Mouse (Mus musculus) left cerebral cortex, adult 11 months (tissue): ENCODE measurements around the gene Parp14.

ENCODE experiments used
- DNase-seq: peaks from one replicate; pipeline ENCODE4 v3.0.0; 2022; ENCODE audit warnings: low spot score

Parp14 gene

GRCm38 (mm10) chr16:35870581-35871047 is 730 bp downstream of the Parp14 start:
- DNase-seq, result no peak

GRCm38 (mm10) chr16:35869656-35870055 is 1.7 kb downstream of the Parp14 start:
- DNase-seq, result no peak

GRCm38 (mm10) chr16:35869126-35869525 is 2.2 kb downstream of the Parp14 start:
- DNase-seq, result no peak

- no peak for DNase-seq
Observed at GRCm38 (mm10) chr16:35867726-35868125, 3.6 kb downstream of the Parp14 start.

GRCm38 (mm10) chr16:35862057-35862456 is 9.3 kb downstream of the Parp14 start:
- no peak for DNase-seq

GRCm38 (mm10) chr16:35860236-35860635 is 11.1 kb downstream of the Parp14 start:
- no peak for DNase-seq

- DNase-seq, result no peak
Observed at GRCm38 (mm10) chr16:35856766-35857165, 14.6 kb downstream of the Parp14 start.

- DNase-seq, result no peak
Observed at GRCm38 (mm10) chr16:35855846-35856245, 15.5 kb downstream of the Parp14 start.

- no peak for DNase-seq
Observed at GRCm38 (mm10) chr16:35847138-35847537, 24.2 kb downstream of the Parp14 start.

GRCm38 (mm10) chr16:35839680-35840079 is 31.7 kb downstream of the Parp14 start:
- peak; percentile 21 for DNase-seq

- no peak for DNase-seq
Observed at GRCm38 (mm10) chr16:35834653-35835052, 36.7 kb downstream of the Parp14 start.

- no peak for DNase-seq
Observed at GRCm38 (mm10) chr16:35832926-35833325, 38.4 kb downstream of the Parp14 start.

GRCm38 (mm10) chr16:35829999-35830398 is 41.3 kb downstream of the Parp14 start:
- DNase-seq, result no peak

GRCm38 (mm10) chr16:35817255-35818089 is 53.9 kb downstream of the Parp14 start:
- DNase-seq, result peak; percentile 61

GRCm38 (mm10) chr16:35813119-35813518 is 58.2 kb downstream of the Parp14 start:
- no peak for DNase-seq

- no peak for DNase-seq
Observed at GRCm38 (mm10) chr16:35808838-35809237, 62.5 kb downstream of the Parp14 start.

- no peak for DNase-seq
Observed at GRCm38 (mm10) chr16:35807663-35807992, 63.7 kb downstream of the Parp14 start.

- no peak for DNase-seq
Observed at GRCm38 (mm10) chr16:35806973-35807662, 64.2 kb downstream of the Parp14 start.

GRCm38 (mm10) chr16:35803723-35804122 is 67.6 kb downstream of the Parp14 start:
- DNase-seq, result no peak

GRCm38 (mm10) chr16:35802163-35802562 is 69.2 kb downstream of the Parp14 start:
- no peak for DNase-seq

- no peak for DNase-seq
Observed at GRCm38 (mm10) chr16:35791962-35792521, 79.3 kb downstream of the Parp14 start.

GRCm38 (mm10) chr16:35788330-35788729 is 83.0 kb downstream of the Parp14 start:
- DNase-seq, result no peak

- no peak for DNase-seq
Observed at GRCm38 (mm10) chr16:35787568-35788189, 83.7 kb downstream of the Parp14 start.
